Mouse (Mus musculus) layer of hippocampus, postnatal 36 days (tissue): ENCODE results near the gene Ifitm2. TPM values are rescaled to one million over a fixed set of nuclear protein-coding genes. Genes with fewer than 3 reads are reported as not detected.
"Not testable (repeated sequence)": the region's sequence is repeated elsewhere in the genome, so short reads cannot be mapped to it uniquely, and the experiment has no call there.

ENCODE experiments used
- DNase-seq, 2 experiments: peaks; one replicate each; pipeline ENCODE4 v3.0.0; 2022
- total RNA-seq, 2 experiments: library from RNA; stranded (reverse); gene quantifications; 2 replicates each; pipeline ENCODE4 v1.2.3; 2021

Ifitm2 gene
- total RNA-seq, result 10 to 100 TPM in 1 of 2 experiments, 1 to 10 TPM in 1; 8.4 to 14.1 TPM

GRCm38 (mm10) chr7:140955758-140956555, at the start of gene Ifitm2, which contains the start of gene Gm45717:
Ifitm2 (minus strand) TSS chr7:140955987.
Gm45717 (minus strand) TSS chr7:140955937.
- DNase-seq, result no peak

- DNase-seq, result no peak
Measured at GRCm38 (mm10) chr7:141003248-141004010, 47.6 kb upstream of the Ifitm2 start.

- DNase-seq, result no peak
Measured at GRCm38 (mm10) chr7:141000881-141001708, 45.3 kb upstream of the Ifitm2 start.

GRCm38 (mm10) chr7:140998853-140999700, 43.3 kb upstream of the Ifitm2 start:
- no peak for DNase-seq

- no peak for DNase-seq
Measured at GRCm38 (mm10) chr7:140997817-140998216, 42.0 kb upstream of the Ifitm2 start.

- DNase-seq, result no peak
Measured at GRCm38 (mm10) chr7:140991117-140991689, 35.4 kb upstream of the Ifitm2 start.

- no peak for DNase-seq
Measured at GRCm38 (mm10) chr7:140990622-140991021, 34.8 kb upstream of the Ifitm2 start.

GRCm38 (mm10) chr7:140990185-140990584, 34.4 kb upstream of the Ifitm2 start:
- DNase-seq, result no peak

GRCm38 (mm10) chr7:140989022-140989421, 33.2 kb upstream of the Ifitm2 start:
- DNase-seq, result no peak

- DNase-seq, result no peak
Measured at GRCm38 (mm10) chr7:140987182-140988138, 31.7 kb upstream of the Ifitm2 start.

- no peak for DNase-seq
Measured at GRCm38 (mm10) chr7:140982971-140983370, 27.2 kb upstream of the Ifitm2 start.

- no peak for DNase-seq
Measured at GRCm38 (mm10) chr7:140981704-140982103, 25.9 kb upstream of the Ifitm2 start.

GRCm38 (mm10) chr7:140976720-140977119, 20.9 kb upstream of the Ifitm2 start:
- DNase-seq, result not testable (repeated sequence)

GRCm38 (mm10) chr7:140975465-140975864, 19.7 kb upstream of the Ifitm2 start:
- no peak for DNase-seq

- DNase-seq, result no peak
Measured at GRCm38 (mm10) chr7:140974940-140975339, 19.2 kb upstream of the Ifitm2 start.

GRCm38 (mm10) chr7:140973396-140974165, 17.8 kb upstream of the Ifitm2 start:
- no peak for DNase-seq

GRCm38 (mm10) chr7:140971479-140972171, 15.8 kb upstream of the Ifitm2 start:
- DNase-seq, result no peak

GRCm38 (mm10) chr7:140970931-140971330, 15.1 kb upstream of the Ifitm2 start:
- DNase-seq, result no peak

GRCm38 (mm10) chr7:140968710-140969109, 12.9 kb upstream of the Ifitm2 start:
- not testable (repeated sequence) for DNase-seq
